Mouse (Mus musculus) spleen, postnatal 10 days (tissue): ENCODE data around the gene Mipol1.

Experiments used
- DNase-seq, 2 experiments: peaks; one replicate each; pipeline ENCODE4 v3.0.0; 2021 to 2022; ENCODE audit warnings: low spot score in 2 of 2

Gene Mipol1

GRCm38 (mm10) chr12:57243671-57244495, 13.7 kb downstream of the Mipol1 start:
- no peak for DNase-seq

GRCm38 (mm10) chr12:57258572-57258971, 28.3 kb downstream of the Mipol1 start:
- DNase-seq, result no peak

DNA sequence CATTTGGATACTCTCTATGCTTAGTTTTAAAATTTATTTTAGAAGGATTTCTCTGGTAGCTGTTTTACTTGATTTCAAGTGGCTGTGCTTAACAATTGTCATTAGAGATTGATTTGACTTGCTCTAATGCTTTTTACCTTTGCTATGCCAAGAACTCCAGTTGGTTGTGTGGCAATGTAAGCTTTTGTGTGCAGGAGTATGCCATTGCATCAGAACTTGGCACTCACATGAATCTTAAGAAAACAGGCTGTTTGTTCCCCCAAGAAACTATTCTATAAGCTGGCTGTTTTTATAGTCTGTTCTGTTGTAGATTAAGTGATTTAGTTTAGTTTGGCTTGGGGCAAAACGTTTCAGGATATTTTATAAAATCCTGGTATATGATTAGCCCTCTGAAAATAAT, 45.2 kb downstream of the Mipol1 start:
- DNase-seq, result no peak

GRCm38 (mm10) chr12:57281155-57282114, 51.2 kb downstream of the Mipol1 start:
- DNase-seq, result no peak

DNA sequence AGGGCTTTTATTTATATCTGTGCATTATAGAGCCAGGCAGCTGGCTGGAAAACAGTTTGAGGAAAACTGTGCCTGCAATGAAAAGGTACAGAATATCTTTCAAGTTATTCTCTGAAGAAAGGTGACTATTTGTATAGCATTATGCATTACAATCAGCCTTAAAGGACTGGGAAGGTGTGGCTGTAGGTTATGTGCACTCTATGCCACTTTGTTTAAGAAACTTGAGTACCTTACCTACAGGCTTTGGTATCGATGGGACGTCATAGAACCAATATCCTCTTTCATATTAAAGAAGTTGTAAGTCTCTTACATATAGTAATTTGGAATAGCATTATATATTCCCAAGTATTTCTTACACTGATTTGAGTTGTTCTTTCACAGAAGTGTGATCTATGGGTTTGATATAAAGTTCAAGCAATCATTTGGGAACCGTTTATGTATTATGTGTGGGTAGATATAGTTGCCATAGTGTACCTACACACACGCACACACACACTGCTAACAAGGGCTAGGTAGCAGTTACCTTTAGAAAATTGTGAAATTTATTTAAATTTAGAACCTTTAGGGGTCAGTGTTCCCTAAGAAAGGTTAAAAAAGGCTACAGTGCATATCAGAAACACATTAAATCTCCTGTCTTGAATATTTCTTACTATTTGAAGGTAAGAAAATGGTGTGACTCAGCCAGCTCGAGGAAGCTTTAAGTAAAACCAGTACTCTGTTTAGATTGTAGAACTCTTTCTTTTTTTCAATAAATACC, 55.3 kb downstream of the Mipol1 start:
- DNase-seq, result no peak

GRCm38 (mm10) chr12:57307337-57307736, 77.1 kb downstream of the Mipol1 start:
- DNase-seq, result no peak

GRCm38 (mm10) chr12:57307748-57308147, 77.5 kb downstream of the Mipol1 start:
- no peak for DNase-seq

DNA sequence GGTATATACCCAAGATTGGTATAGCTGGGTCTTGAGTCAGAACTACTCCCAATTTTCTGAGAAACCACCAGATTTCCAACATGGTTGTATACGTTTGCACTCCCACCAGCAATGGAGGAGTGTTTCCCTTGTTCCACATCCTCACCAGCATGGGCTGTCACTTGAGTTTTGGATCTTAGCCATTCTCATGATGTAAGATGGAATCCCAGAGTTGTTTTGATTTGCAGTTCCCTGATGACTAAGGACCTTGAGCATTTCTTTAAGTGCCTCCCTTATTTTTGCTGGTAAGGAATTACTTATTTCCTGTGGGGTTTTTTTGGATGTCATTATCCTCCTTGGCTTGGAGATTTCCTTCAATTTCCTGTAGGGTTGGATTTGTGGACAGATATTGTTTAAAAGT, 108.8 kb downstream of the Mipol1 start:
- no peak for DNase-seq

DNA sequence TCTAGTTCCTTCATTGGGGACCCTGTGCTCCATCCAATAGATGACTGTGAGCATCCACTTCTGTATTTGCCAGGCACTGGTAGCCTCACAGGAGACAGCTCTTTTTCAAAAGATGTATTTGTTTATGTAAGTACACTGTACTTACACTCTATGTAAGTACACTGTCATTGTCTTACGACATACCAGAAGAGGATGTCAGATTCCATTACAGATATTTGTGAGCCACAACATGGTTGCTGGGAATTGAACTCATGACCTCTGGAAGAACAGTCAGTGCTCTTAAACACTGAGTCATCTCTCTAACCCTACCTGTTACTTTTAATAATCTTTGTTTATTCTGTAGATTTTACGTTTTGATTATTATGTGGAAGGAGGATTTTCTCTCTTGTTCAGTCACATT, 109.9 kb downstream of the Mipol1 start:
- no peak for DNase-seq

- DNase-seq, result no peak
Observed at GRCm38 (mm10) chr12:57362732-57363131, 132.5 kb downstream of the Mipol1 start.

GRCm38 (mm10) chr12:57364027-57364426, 133.8 kb downstream of the Mipol1 start:
- DNase-seq, result no peak

GRCm38 (mm10) chr12:57371790-57372547, 141.7 kb downstream of the Mipol1 start:
- DNase-seq, result no peak

DNA sequence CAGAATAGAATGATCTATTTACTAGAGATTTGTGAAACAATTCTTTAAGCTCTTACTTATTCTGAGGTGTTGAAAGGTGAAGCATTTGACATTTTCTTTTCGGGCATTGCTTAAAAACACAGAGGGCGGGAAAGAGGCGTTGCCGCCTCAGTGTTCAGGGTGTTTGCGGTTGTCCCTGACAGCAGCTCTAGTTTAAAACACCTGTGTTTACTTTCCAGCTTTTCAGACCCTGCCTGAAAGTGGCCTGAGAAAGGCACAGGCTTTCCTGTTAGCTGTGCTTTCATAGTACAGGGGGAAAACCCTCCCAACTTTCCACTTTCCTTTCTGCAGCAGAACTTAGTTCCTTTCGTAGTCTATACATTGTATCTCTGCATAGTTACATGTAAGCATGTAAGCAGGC, 152.6 kb downstream of the Mipol1 start:
- no peak for DNase-seq

- DNase-seq, result no peak
Observed at GRCm38 (mm10) chr12:57387588-57388292, 157.5 kb downstream of the Mipol1 start.

- DNase-seq, result no peak
Observed at GRCm38 (mm10) chr12:57399547-57399946, 169.3 kb downstream of the Mipol1 start.

GRCm38 (mm10) chr12:57400186-57400585, 170.0 kb downstream of the Mipol1 start:
- DNase-seq, result no peak

- DNase-seq, result no peak
Observed at GRCm38 (mm10) chr12:57401126-57401525, 170.9 kb downstream of the Mipol1 start.

DNA sequence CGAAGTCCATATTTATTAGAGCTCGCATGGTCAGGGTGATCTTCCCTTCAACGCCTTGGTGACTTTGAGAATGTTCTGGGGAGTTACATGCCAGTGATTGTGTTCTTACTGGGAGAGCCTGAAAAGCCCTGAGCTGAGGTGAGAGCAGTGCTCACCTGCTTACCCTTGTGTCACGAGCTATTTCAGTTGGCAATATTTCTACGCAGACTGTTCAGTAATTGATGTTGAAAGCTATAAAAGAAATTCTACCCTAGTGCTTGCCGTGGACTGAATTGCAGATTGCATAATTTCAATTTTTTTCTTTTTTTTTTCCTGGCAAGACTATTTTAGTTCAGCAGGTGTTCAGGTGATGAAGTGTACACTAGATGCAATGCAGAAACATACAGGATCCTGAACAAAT, 172.1 kb downstream of the Mipol1 start:
- no peak for DNase-seq

DNA sequence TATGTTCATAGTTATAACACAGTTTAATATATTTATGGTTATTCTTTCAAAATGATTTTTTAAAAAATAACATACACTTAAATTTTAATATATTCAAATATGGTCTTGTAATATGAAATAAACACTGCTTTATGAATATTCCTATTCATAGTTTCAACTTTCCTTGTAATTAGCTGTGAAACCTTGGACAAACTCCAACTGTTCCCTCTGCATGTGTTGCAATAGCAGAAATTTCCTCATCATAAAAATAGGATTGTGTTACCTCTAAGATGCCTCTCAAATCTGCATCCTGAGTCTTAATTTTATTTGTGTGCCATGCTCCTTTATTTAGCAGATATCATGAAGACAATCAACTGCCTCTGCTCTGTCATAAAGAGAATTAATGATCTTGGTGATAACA, 179.7 kb downstream of the Mipol1 start:
- DNase-seq, result no peak

DNA sequence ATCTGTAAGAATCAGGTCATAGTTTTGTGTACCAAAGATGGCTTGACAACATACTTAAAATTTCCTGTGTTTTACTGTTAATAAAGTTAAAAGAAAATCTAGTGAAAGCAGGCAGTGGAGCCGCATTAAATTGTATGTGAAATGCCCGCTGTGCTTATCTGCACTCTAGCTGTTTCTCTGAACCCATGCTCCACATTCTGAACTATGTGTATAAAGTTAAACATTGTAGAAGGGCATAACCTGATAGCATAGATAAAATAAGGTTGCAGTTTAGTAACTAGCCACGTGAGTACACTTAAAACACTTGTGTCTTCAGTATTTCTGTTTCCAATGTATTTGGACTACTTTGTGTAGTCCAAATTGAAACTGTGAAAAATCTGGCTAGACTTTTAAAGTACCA, 183.6 kb downstream of the Mipol1 start:
- no peak for DNase-seq

DNA sequence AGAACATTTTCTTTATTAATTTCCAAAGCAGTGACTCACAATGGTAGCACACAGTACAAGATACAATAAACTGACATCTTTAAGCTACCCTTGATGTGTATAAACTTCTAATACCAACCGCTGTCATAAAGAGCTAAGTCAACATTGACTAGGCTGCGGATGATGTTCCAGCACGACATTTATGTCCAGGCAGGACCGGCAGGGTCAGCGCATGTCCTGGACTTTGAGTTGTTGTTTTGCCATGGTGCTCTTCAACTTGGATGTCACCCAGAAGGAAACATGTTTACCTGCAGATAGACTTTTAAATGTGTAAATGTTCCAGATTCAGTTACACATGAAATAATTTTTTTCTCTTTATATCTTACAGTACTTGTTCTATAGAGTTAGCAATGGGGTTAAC, 194.7 kb downstream of the Mipol1 start:
- no peak for DNase-seq
